Mouse (Mus musculus) embryonic stem cell, embryonic (primary cell): ENCODE measurements at regions not wholly inside any gene's neighbourhood (a gene's known extent, or its start where the extent isn't known, plus 50 kb on each side); places are given as distances from the start of the nearest gene placed in this dataset.
"Not testable (repeated sequence)": the region's sequence is repeated elsewhere in the genome, so short reads cannot be mapped to it uniquely, and the experiment has no call there.

Experiments
- CTCF ChIA-PET, 4 experiments: fragments of 300-600 bp in 2 of 4; fragments of 350-600 bp in 2 of 4; sonication (Branson Sonifier 250); formaldehyde crosslinking; loops; one replicate each; lab custom pipeline; 2022; ENCODE audit warnings: inconsistent platforms in 2 of 4; lab: Charles Lee
- POLR2A ChIA-PET, 4 experiments: fragments of 300-600 bp in 2 of 4; fragments of 350-600 bp in 2 of 4; sonication (Branson Sonifier 250); formaldehyde crosslinking; loops; one replicate each; lab custom pipeline; 2022; ENCODE audit warnings: antibody characterized with exemption in 4 of 4, inconsistent platforms in 1 of 4; lab: Charles Lee

GRCm38 (mm10) chrX:22089186-22089585 lies 344.3 kb upstream of the Gm28269 start:
- POLR2A ChIA-PET: not testable (repeated sequence)
- CTCF ChIA-PET: interaction anchor here in 1 of 4 experiments (0.7 kb wide), 1 partner anchor 73 kb away, joined by 4 read pairs; no protein-coding TSS in a partner anchor
